Mouse (Mus musculus) c-Kit-positive CD71-positive TER-119-negative erythroid progenitor cells, embryonic 14.5 days (primary cell): ENCODE results near the gene Tbcd.
"Not testable (repeated sequence)": the region's sequence is repeated elsewhere in the genome, so short reads cannot be mapped to it uniquely, and the experiment has no call there.

Experiments
- DNase-seq: peaks from one replicate; pipeline ENCODE4 v3.0.0-alpha.2; 2013; ENCODE audit warnings: low read depth

Gene Tbcd

GRCm38 (mm10) chr11:121652547-121653305 is 201.0 kb downstream of the Tbcd start:
- peak; percentile 36 for DNase-seq

DNA sequence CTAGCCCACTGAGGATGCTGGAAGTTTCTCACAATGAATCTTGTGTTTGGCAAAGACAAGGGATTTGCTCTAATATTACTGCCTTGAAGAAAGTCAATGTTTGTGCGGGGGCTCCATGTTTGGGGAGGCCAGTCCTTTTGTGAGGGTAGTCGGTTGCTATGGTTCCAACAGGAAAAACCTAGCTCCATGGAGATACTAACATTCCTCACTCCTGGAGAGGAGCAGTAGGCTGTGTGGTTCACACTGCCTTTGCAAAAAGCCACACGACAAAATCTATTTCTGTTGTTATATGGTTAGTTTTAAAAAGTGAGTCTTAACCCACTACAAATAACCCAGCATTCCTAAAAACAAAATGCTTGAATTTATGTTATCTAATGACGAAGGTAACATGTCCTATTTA is 201.9 kb downstream of the Tbcd start:
- no peak for DNase-seq

- DNase-seq = no peak
Observed at GRCm38 (mm10) chr11:121654406-121654945, 202.7 kb downstream of the Tbcd start.

DNA sequence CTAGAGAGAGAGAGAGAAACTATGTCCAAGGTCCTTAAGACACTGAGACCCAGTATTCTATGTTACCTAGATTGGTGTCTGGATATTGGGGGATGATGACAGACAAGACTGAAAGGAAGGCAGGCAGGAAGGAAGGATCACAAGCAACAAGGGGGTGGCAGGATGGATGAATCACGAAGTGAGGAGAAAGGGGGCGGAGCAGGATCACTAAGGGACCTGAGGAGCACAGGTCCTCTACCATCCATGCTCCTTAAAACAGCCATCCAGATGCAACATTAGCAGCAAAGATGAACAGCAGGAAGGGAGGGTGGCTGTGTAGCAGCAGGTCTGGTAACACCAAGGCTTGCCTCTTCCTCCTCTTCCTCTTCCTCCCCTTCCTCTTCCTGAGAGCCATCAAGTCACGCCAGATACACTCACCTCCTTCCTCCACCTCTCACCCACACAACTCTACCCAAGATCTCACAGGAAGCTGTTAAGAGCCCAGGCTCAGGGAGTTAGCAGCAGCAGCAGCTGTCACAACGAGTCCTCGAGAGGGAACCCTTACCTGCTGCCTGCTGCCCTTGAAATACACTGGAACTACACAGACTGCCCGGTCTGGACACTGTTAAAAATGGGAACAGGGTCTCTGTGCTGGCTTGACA is 203.5 kb downstream of the Tbcd start:
- no peak for DNase-seq

GRCm38 (mm10) chr11:121655807-121656511 is 204.2 kb downstream of the Tbcd start:
- DNase-seq = no peak

GRCm38 (mm10) chr11:121658151-121658550 is 206.4 kb downstream of the Tbcd start:
- no peak for DNase-seq

GRCm38 (mm10) chr11:121660604-121661003 is 208.9 kb downstream of the Tbcd start:
- DNase-seq = not testable (repeated sequence)

DNA sequence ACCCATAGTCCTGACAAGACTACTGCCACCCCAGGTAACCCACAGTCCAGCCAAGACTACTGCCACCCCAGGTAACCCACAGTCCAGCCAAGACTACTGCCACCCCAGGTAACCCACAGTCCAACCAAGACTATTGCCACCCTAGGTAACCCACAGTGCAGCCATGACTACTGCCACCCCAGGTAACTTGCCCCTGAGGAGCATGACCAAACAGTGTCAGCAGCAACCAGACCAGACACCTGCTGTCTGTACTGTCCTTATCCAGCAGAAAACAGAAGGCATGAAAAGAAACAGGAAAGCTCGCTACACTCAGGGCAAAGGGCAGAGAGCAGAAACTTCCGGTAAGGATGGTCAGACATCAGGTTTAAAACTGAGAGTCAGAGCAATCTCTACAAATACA is 209.4 kb downstream of the Tbcd start:
- DNase-seq = no peak
